Mouse (Mus musculus) stomach, postnatal 0 days (tissue): ENCODE data around the gene Zfp94.

ENCODE experiments used
- CTCF ChIP-seq: IDR thresholded peaks from 2 replicates; pipeline ENCODE4 v1.5.1; 2016; ENCODE audit warnings: antibody characterized with exemption, low read depth, mild to moderate bottlenecking, moderate library complexity
- EP300 ChIP-seq: optimal IDR thresholded peaks from 2 replicates; pipeline ENCODE3; 2016; ENCODE audit warnings: antibody characterized with exemption

GRCm38 (mm10) chr7:24326273-24327135 is 10.0 kb upstream of the Zfp94 start:
- TF ChIP-seq CTCF (no peak), EP300 (no peak)
